Mouse (Mus musculus): ENCODE results near the gene Hist1h2ag. TPM values are rescaled to one million over a fixed set of nuclear protein-coding genes. Genes with fewer than 3 reads are reported as not detected.
A peak's percentile ranks its signal among the peaks of the same experiment; 100 is the strongest.
"Not testable (repeated sequence)": the region's sequence is repeated elsewhere in the genome, so short reads cannot be mapped to it uniquely, and the experiment has no call there.

Gene Hist1h2ag
- polyA plus RNA-seq, 1 experiment from 2014 or later = 124 TPM

GRCm38 (mm10) chr13:22044432-22045155, 1.9 kb upstream of the Hist1h2ag start:
- H3K4me2 ChIP-seq (replicated peaks) = peak overlapping the region; percentile 54
- no peaks in the 10 kb centered on the region for H3K9me3 ChIP-seq
- 79% methylated on average over 6 of the region's 6 CpGs for WGBS
- H3K9ac ChIP-seq = no peak overlapping the region
- H3K4me1 ChIP-seq = peaks cover 16% of the 10 kb centered on the region; the same call in 1 of the 2 replicates
- ATAC-seq (ENCODE audit: insufficient number of reproducible peaks, insufficient read depth, low FRiP score, low TSS enrichment) = no peak
- H3K4me3 ChIP-seq = peak overlapping the region; percentile 38; the same call in 1 of the 2 replicates
- no peaks in the 10 kb centered on the region for H3K36me3 ChIP-seq
- H3K27ac ChIP-seq = no peak overlapping the region; the same call in 1 of the 2 replicates
- H3K27me3 ChIP-seq = no peaks in the 10 kb centered on the region

GRCm38 (mm10) chr13:22043503-22044431, 1.0 kb upstream of the Hist1h2ag start:
- Histone ChIP-seq H3K9me3 (no peaks in the 10 kb centered on the region), H3K36me3 (no peaks in the 10 kb centered on the region), H3K4me2 (replicated peaks) (peak overlapping the region; percentile 54), H3K27me3 (no peaks in the 10 kb centered on the region), H3K4me1 (peaks cover 13% of the 10 kb centered on the region; the same call in 1 of the 2 replicates), H3K27ac (peak overlapping the region; percentile 84), H3K4me3 (peak overlapping the region; percentile 38), H3K9ac (peak overlapping the region; percentile 36; the same call in 1 of the 2 replicates)
- under 1% methylated on average over 13 of the region's 14 CpGs for WGBS
- ATAC-seq (ENCODE audit: insufficient number of reproducible peaks, insufficient read depth, low FRiP score, low TSS enrichment) = peak; percentile 8; the same call in 1 of the 2 replicates

- no peaks in the 10 kb centered on the region for H3K36me3 ChIP-seq
- H3K4me3 ChIP-seq = peak overlapping the region; percentile 39
- ATAC-seq (ENCODE audit: insufficient number of reproducible peaks, insufficient read depth, low FRiP score, low TSS enrichment) = no peak
These were observed 835 bp downstream of the Hist1h2ag start for GRCm38 (mm10) chr13:22041651-22042567.

GRCm38 (mm10) chr13:22041142-22041536, 1.6 kb downstream of the Hist1h2ag start, which contains the start of gene Hist1h4i:
Gene Hist1h4i, minus strand, starts transcription at chr13:22041362.
- H3K36me3 ChIP-seq, H3K9me3 ChIP-seq, H3K27me3 ChIP-seq: not testable (repeated sequence)
- WGBS = under 1% methylated on average over 27 of the region's 27 CpGs
- H3K4me1 ChIP-seq = peaks cover 13% of the 10 kb centered on the region; the same call in 1 of the 2 replicates
- H3K9ac ChIP-seq = peak within 1 kb of the TSS; percentile 68
- H3K4me3 ChIP-seq = peak within 1 kb of the TSS; percentile 48
- peak; percentile 29; the same call in 1 of the 2 replicates for ATAC-seq (ENCODE audit: insufficient number of reproducible peaks, insufficient read depth, low FRiP score, low TSS enrichment)
- peak within 1 kb of the TSS; percentile 95 for H3K27ac ChIP-seq
- H3K4me2 ChIP-seq (replicated peaks) = peak within 1 kb of the TSS; percentile 77

More at GRCm38 (mm10) chr13:22041651-22042567, 835 bp downstream of the Hist1h2ag start:
- H3K4me2 ChIP-seq (replicated peaks) = peak overlapping the region; percentile 77
- H3K4me1 ChIP-seq = peaks cover 13% of the 10 kb centered on the region; the same call in 1 of the 2 replicates
- peak overlapping the region; percentile 95 for H3K27ac ChIP-seq
- peak overlapping the region; percentile 61 for H3K9ac ChIP-seq
- WGBS = 2% methylated on average over 13 of the region's 13 CpGs
- no peaks in the 10 kb centered on the region for H3K27me3 ChIP-seq
- H3K9me3 ChIP-seq = no peaks in the 10 kb centered on the region

- H3K27ac ChIP-seq = peak overlapping the region; percentile 95
- peak overlapping the region; percentile 77 for H3K4me2 ChIP-seq (replicated peaks)
- WGBS = 0% methylated on average over 22 of the region's 24 CpGs
- no peaks in the 10 kb centered on the region for H3K36me3 ChIP-seq
- no peaks in the 10 kb centered on the region for H3K9me3 ChIP-seq
- H3K27me3 ChIP-seq = no peaks in the 10 kb centered on the region
- H3K9ac ChIP-seq = peak overlapping the region; percentile 68
- peaks cover 13% of the 10 kb centered on the region; the same call in 1 of the 2 replicates for H3K4me1 ChIP-seq
- peak; percentile 3; the same call in 1 of the 2 replicates for ATAC-seq (ENCODE audit: insufficient number of reproducible peaks, insufficient read depth, low FRiP score, low TSS enrichment)
- peak overlapping the region; percentile 48 for H3K4me3 ChIP-seq
These were observed 2.1 kb downstream of the Hist1h2ag start for GRCm38 (mm10) chr13:22040464-22041141.

GRCm38 (mm10) chr13:22039951-22040463, 2.7 kb downstream of the Hist1h2ag start:
- H3K27ac ChIP-seq = peak overlapping the region; percentile 95
- peak overlapping the region; percentile 68 for H3K9ac ChIP-seq
- no peaks in the 10 kb centered on the region for H3K9me3 ChIP-seq
- H3K4me1 ChIP-seq = peaks cover 13% of the 10 kb centered on the region; the same call in 1 of the 2 replicates
- H3K4me3 ChIP-seq = peak overlapping the region; percentile 48
- WGBS = 10% methylated on average over 2 of the region's 2 CpGs
- peak overlapping the region; percentile 77 for H3K4me2 ChIP-seq (replicated peaks)
- no peaks in the 10 kb centered on the region for H3K27me3 ChIP-seq
- H3K36me3 ChIP-seq = no peaks in the 10 kb centered on the region
- no peak for ATAC-seq (ENCODE audit: insufficient number of reproducible peaks, insufficient read depth, low FRiP score, low TSS enrichment)

GRCm38 (mm10) chr13:22039364-22039763, 3.4 kb downstream of the Hist1h2ag start:
- Histone ChIP-seq H3K4me1 (peaks cover 15% of the 10 kb centered on the region; the same call in 1 of the 2 replicates), H3K9ac (no peak overlapping the region), H3K4me3 (no peak overlapping the region), H3K4me2 (replicated peaks) (no peak overlapping the region), H3K27ac (peak overlapping the region; percentile 95; the same call in 1 of the 2 replicates), H3K36me3 (no peaks in the 10 kb centered on the region), H3K9me3 (no peaks in the 10 kb centered on the region), H3K27me3 (no peaks in the 10 kb centered on the region)
- no peak for ATAC-seq (ENCODE audit: insufficient number of reproducible peaks, insufficient read depth, low FRiP score, low TSS enrichment)
- 63% methylated on average over 5 of the region's 5 CpGs for WGBS

GRCm38 (mm10) chr13:22037415-22037814, 5.3 kb downstream of the Hist1h2ag start:
- H3K4me1 ChIP-seq = peaks cover 21% of the 10 kb centered on the region; the same call in 1 of the 2 replicates
- no peak overlapping the region; the same call in 1 of the 2 replicates for H3K4me2 ChIP-seq (replicated peaks)
- H3K27ac ChIP-seq = peak overlapping the region; percentile 88
- H3K9me3 ChIP-seq = no peaks in the 10 kb centered on the region
- H3K36me3 ChIP-seq = no peaks in the 10 kb centered on the region
- no peaks in the 10 kb centered on the region for H3K27me3 ChIP-seq
- H3K9ac ChIP-seq = no peak overlapping the region
- 50% methylated on average over 2 of the region's 2 CpGs for WGBS
- H3K4me3 ChIP-seq = no peak overlapping the region
- no peak for ATAC-seq (ENCODE audit: insufficient number of reproducible peaks, insufficient read depth, low FRiP score, low TSS enrichment)

GRCm38 (mm10) chr13:22036986-22037385, 5.8 kb downstream of the Hist1h2ag start:
- Histone ChIP-seq H3K4me1 (peaks cover 18% of the 10 kb centered on the region; the same call in 1 of the 2 replicates), H3K27ac (peak overlapping the region; percentile 88), H3K9me3 (no peaks in the 10 kb centered on the region), H3K4me2 (replicated peaks) (peak overlapping the region; percentile 66), H3K36me3 (no peaks in the 10 kb centered on the region), H3K27me3 (no peaks in the 10 kb centered on the region), H3K4me3 (peak overlapping the region; percentile 37), H3K9ac (peak overlapping the region; percentile 64)
- WGBS = 55% methylated on average over 3 of the region's 3 CpGs
- ATAC-seq (ENCODE audit: insufficient number of reproducible peaks, insufficient read depth, low FRiP score, low TSS enrichment) = no peak

Data from embryonic facial prominence, embryonic 12.5 days (tissue).